Mouse (Mus musculus): ENCODE measurements around the gene Cpeb3. TPM values are rescaled to one million over a fixed set of nuclear protein-coding genes. Genes with fewer than 3 reads are reported as not detected.
A peak's percentile ranks its signal among the peaks of the same experiment; 100 is the strongest.

The Cpeb3 gene
- total RNA-seq, 2 experiments from 2014 or later, result 77.6 to 93.0 TPM

DNA sequence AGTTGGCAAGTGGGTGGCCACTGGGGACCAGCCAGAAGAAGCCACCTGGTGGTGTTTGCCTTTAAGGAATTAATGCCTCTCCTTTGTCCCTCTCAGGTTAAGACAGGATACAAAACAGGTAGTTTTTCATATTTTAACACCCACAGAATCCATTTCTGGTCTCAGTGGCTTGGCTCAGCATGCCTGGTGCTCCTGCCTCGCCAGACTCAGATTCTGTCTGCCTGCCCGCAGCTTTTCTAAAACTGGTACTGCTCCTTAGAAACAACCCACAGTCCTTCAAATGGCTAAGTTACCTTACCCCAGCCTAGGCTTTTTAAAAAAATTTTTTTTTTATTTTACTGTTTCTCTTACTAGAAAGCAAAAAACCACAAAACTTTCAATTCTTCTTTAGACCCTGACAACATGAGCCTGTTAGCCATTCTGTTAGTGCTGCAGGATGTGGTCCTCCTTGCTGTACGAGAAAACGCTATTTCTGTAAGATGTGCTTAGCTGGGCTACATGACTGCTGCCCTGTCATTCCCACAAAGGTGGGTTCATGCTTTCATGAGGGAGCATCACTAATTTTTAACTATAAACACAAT, 152.3 kb downstream of the Cpeb3 start:
- intact Hi-C loops (cut with DNase I), result no loop called here

DNA sequence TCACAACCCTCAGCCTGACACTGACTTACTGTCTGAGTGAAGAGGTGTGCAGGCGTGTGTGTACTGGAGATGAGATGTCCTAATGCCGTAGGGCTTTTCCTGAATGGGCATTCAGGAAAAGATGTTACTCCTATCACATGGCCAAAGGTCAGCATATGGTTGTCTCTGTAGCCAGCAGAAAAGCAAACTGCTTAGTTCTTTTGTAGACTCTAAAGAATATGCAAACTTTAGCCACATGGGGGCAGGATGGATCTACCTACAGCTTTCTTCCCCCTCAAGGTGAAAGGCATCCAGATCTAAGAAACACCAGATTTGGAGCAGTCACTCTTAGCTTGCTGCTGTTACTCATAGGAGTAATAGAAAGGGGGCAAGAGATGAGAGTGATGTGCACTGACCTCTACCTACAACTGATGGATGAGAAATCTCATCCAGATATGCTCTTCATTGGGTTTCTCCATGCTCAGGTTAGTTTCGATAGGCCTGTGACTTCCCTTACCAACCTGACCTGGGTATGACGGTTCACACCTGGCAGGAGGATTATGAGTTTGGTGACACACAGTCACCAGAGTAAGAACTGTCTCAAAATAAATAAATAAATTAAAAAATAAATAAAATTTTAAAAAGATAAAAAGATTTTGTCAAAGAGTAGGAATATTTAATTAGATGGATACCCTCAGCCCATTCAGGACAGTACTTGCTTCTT, 157.6 kb downstream of the Cpeb3 start:
- peak; percentile 39 to 42 for DNase-seq
- intact Hi-C loops (cut with DNase I), result loop anchor here (1.0 to 5.0 kb wide), 3 partner anchors 127 to 215 kb away; partner anchors contain the start of gene March5

More for the DNA sequence above, 152.3 kb downstream of the Cpeb3 start:
- DNase-seq, result no peak

DNA sequence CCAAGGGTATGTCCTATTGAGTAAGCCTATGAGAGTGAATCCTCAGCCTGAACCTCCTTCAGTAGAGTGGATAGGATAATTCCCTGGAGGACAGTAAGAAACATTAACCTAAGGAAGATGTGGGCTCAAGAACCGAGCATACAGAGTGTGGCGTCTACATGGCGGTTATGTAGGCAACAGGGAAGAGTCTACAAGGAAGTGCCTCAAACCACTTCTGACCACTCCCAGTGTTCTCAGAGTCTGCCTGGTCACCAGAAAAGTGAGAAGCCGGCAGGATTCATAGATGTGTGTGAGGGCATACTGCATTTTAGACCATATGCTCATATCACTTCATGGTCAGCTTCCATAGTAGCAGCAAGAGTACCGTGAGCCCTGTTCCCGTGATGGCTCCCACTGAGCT, 159.9 kb downstream of the Cpeb3 start:
- intact Hi-C loops (cut with DNase I), result no loop called here
- DNase-seq, result no peak

DNA sequence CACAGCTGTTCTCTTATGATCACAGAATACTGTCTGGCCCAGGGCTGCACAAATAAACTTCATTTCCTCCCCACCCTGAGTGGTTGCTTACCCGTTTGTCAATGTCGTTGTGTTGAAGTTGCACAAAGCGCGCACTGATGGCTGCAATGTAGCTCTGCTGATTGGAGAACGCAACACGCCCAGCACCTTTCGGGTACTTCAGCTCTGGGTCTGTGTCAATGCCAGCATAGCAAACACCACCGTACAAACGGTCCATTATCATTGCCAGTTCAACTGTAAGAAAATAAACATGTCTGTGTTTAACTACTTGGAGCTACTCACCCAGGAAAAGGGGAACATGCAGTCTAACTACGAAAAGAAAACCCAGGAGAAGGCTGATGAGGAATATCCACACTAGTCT, 164.0 kb downstream of the Cpeb3 start:
- intact Hi-C loops (cut with DNase I), result no loop called here
- no peak for DNase-seq

DNA sequence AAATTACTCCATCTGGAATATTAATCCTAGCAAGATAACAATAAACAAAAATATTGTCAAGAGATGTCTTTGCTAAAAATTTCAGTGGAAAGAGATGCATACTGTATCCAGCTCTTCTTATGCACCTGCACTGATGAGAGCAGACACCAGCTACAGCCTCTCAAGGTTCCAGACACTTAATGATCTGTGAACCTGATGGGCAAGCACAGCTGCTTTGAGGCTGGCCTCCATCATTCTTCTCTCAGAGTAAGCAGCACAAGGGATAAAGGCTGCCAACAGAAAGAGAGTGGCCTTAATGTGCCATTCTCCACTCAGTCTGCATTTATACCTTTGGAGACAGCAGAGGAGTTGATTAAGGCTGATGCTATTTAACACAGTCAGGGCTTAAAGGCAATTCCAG, 167.5 kb downstream of the Cpeb3 start:
- DNase-seq, result no peak
- intact Hi-C loops (cut with DNase I), result no loop called here

DNA sequence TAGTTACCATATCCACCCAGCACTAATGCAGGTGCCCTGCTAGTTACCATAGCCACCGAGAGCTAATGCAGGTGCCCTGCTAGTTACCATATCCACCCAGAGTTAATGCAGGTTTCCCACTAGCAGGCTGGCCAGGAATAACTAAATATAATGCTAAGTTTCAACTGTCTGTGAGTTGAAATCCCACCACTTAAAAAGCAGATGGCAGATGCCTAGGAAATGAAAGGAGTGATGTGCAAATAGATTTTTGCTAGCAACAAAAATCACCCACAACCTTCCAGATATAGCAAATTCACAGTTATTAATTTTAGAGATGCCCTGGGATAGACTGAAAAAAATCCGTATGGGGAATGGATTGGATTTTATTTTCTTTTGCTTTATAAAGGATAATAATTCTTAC, 176.0 kb downstream of the Cpeb3 start:
- DNase-seq, result no peak
- intact Hi-C loops (cut with DNase I), result no loop called here

DNA sequence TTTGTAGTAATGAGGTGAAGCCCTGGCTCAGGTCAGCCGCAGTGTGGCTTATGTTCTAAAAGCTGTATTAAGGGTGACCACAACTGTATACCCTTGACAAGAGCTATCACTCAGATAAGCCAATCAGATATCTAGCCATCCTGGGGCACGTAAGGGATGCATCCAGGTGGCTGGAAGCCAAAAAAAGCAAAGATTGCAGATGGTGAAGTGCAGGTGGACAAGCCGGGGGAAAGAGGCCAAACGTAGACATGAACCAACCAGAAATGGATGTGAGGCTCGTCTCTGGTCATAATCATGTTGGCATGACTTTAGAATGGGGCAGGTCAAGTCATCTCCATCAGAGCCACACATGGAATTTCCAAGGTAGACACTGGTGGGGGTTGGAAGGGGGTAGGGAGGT, 177.0 kb downstream of the Cpeb3 start:
- intact Hi-C loops (cut with DNase I), result no loop called here
- DNase-seq, result no peak

DNA sequence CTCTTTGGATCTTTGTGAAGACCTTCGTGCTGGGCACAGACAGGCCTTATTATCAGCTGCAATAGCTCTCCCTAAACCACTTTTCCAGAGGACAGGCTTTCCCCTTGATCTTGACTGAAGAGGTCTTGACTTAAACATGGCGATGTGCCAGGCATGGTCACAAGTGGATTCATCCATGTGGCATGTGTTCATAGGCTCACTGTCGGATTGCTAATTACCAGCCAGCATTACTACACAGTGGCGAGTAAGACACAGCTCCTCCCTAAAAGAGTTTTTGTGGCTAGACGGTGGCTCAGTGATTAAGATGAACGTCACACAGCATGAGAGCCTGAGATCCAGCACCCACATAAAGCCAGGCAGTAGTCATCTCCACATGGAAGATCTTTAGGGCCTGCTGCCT, 178.6 kb downstream of the Cpeb3 start:
- intact Hi-C loops (cut with DNase I), result no loop called here
- no peak for DNase-seq

DNA sequence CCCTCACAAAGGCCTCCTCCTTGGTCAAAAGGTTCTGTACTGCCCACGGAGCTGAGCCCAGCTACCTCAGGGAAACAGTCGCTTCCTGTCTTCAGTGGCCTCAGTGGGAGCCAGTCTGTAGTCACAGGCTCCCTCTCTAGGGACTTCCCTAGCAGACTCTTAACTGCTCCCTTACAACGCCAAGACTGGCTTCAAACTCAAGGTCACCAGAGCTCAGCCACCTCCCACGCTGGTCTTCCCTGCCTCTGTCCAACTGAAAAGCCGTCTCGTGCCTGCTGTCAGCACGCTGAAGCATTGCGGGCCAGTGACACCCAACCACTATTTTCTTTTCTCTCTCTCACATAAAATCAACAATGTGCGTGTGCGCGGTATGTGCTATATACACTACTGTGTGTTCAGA, 182.0 kb downstream of the Cpeb3 start:
- intact Hi-C loops (cut with DNase I), result no loop called here
- no peak for DNase-seq

DNA sequence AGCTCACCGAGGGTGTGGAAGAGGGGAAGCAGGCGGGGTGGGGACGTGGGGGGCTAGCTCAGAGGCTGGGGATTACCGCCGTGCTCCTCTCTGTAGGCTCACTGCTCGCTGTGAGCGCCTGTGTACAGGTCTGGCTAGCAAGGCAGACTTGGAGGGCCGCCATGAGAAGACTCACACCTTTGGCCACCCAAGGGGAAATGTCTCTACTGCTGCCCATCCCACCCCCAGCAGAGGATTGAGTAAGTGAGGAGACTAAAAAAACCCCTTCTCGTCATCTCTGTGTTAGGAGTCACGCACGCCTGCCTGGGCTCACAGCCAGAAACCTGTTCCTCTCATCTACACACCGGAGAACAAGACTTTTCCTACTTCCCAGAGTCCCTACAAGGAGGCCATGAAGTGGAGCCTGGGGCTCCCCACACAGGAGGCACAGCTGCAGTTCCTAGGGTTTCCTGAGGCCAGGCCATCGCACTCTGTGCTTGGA, 182.5 kb downstream of the Cpeb3 start:
- intact Hi-C loops (cut with DNase I), result no loop called here
- DNase-seq, result no peak

DNA sequence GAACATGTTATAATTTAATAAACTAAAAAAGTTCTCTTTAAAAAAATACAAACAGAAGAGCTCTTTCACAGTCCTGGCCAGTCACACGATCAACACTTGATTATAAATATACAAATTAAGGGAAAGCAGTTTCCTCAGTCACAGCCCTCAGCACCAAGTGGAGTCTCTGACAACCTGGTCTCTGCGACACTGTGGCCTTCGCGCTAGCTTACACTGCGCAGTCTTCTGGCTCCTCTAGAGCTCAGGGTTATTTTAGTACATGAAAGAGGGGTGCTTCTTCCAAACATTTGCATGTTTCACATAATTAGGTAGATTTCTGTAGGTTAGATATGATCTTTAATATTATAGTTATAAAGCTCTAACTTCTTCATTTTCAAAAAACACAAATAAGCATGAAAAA, 186.3 kb downstream of the Cpeb3 start:
- intact Hi-C loops (cut with DNase I), result no loop called here
- DNase-seq, result no peak

DNA sequence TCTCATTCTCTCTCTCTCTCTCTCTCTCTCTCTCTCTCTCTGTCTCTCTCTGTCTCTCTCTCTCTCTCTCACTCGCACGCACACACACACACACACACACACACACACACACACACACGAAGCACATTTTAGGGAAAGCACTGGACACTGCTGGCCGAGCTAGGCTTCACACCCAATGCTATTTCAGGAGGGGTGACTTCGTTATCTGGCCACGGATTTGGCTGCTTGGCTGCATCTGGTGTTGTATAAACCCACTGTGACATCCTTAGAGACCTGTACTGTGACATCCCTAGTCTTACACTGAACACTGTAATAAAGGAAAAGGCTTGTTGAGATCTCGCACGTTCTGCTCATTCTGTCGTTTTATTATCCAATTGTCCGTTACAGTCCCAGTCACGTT, 187.4 kb downstream of the Cpeb3 start:
- intact Hi-C loops (cut with DNase I), result no loop called here
- DNase-seq, result peak in 1 of 2 experiments; percentile 25

DNA sequence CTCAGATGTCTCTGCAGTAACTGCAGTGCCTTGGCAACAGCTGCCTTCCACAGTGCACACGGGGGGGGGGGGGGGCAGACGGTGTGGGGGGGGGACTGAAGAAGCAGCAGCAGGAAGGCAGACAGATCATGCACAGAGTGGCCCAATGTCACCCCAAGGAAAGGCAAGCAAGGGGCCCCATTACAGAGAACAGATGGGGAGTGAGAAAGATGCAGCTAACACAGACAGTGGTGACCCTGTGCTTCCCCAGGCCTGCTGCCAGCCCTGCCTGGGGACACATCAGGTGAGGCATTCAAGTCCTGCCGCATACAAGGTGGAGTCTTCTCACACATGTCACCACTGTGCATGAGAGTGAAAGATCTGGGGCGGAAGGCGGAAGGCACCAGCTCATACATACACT, 187.9 kb downstream of the Cpeb3 start:
- intact Hi-C loops (cut with DNase I), result no loop called here
- no peak for DNase-seq

DNA sequence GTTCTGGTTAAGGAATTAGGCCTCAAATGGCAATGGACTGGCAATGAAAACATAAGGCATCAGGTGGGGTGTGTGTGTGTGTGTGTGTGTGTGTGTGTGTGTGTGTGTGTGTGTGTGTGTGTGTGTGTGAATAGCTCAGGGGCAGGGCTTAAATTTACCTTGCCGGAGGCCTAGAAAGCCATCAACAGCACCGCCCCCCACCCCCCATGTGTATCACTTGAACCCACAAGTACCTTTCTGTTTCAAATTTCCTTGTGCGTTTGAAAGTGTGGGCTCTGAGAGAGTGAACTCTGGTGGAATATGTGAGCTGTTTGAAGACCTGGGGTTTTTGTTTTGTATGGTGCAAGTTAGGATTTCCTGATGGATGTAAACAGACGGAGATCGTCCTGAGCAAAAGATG, 189.5 kb downstream of the Cpeb3 start:
- no peak for DNase-seq
- intact Hi-C loops (cut with DNase I), result no loop called here

DNA sequence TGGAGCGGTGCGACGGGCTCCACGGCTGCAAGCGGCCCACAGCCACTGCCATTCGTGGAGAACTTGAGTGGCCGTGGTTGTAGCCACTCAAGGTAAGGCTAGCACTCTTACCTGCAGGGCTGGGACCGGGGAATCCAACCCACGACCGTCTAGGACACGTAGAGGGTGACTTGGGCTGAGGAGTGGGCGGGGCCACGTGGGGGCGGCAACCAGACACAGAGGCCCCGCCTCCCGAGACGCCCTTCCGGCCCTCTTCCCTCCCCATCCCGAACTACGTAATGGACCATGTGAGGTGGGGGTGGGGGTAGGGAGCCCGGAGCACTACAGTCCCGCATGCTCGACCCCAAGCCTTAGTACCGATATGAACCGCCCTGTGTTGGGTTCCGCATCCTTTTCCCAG, 190.0 kb downstream of the Cpeb3 start:
- DNase-seq, result peak in 1 of 2 experiments; percentile 24
- intact Hi-C loops (cut with DNase I), result no loop called here

DNA sequence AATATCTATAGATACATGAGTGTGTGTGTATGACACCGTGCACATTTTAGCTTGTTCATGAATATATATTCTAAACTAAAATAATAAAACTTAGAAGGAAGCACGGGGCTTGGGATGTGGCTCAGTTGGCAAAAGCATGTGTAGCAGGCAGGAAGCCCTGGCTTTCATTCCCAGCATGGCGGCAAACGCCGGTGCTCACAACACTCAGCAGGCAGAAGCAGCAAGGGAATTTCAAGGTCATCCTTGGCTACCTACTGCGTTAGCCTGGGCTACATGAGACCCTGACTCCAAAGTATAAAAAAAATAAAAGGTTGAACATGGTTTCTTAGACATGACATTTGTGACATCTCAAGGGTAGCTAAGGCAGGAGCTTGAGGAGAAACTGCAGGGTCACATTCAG, 191.5 kb downstream of the Cpeb3 start:
- no peak for DNase-seq
- intact Hi-C loops (cut with DNase I), result no loop called here

DNA sequence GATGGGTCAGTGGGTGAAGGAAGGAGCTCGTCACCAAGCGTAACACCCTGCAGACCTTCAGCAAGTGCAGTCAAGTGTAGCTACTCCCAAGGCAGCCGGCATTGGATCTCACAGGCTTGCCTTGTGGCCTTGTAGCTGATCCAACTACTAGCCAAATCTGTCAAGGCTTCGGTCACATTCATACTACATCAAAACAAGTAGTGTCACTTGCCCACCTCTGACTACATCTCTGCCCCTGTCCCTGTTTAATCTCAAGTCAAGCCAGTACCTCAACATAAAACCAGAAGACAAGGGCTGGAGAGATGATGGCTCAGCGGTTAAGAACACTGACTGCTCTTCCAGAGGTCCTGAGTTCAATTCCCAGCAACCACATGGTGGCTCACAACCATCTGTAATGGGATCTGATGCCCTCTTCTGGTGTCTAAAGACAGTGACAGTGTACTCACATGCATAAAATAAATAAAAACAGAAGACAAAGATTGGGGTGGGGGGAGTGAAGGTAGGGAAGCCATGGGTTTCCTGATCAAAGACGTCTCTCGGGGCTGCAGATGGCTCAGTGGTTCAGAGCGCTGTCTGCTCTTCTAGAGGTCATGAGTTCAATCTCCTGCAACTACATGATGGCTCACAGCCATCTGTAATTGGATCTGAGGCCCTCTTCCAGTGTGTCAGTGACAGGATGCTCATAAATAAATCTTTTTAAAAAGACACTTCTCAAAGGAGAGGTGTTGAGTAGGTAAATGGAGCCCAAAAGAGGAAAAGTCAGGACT, 194.0 kb downstream of the Cpeb3 start:
- intact Hi-C loops (cut with DNase I), result no loop called here
- no peak for DNase-seq

DNA sequence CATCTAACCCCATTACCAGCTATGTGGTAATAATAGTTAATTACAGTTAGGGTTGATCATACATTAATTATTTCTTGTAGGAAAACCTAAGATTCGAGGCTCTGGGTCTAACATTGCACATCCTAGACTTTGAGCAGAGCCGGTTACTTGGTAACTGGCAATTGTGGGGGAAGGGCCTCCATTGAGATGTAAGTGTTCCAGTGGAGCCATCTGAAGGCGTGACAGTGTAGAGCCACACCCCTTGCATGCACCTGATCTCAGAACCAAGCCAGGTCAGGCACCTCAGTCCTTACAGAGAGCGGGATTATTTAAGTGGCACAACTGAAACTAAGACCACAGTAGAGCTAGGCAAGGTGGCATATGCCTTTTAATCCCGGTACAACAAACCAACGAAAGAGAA, 194.9 kb downstream of the Cpeb3 start:
- DNase-seq, result no peak
- intact Hi-C loops (cut with DNase I), result no loop called here

DNA sequence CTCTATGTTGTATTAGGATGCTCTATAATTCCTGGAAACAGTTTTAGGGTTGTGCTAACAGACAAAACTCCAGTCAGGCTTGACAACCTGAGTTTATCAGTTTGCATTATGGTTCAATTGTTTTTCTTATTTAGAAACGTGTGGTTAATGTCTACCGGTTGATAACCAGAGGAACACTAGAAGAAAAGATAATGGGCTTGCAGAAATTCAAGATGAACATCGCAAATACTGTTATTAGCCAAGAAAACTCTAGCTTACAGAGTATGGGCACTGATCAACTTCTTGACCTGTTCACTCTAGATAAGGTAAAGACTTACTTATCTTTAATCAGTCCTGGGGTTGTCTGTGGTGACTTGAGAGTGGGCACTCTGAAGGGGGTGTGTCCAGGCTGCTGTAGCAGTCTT, 198.5 kb downstream of the Cpeb3 start:
- no peak for DNase-seq
- intact Hi-C loops (cut with DNase I), result no loop called here

DNA sequence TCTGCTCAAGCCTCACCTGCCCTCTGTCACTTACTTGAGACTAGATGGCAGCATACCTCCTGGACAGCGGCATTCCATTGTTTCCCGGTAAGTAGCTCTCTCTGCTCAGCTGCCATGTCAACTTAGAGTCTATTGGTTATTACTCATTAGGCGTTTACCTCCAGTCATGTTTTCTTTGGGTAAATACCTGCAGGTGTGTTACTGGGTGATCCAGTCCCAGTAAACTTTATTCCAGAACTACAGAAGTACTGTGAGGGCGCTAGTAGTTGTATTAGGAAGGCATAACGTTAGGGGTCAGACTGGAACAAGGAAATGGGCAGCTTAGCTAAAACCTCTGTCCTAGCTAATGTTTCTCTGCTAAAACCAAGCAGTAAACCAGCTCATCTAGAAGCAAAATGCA, 203.8 kb downstream of the Cpeb3 start:
- DNase-seq, result no peak
- intact Hi-C loops (cut with DNase I), result no loop called here
